Mouse (Mus musculus): ENCODE measurements around the gene Cdcp1. TPM values are rescaled to one million over a fixed set of nuclear protein-coding genes. Genes with fewer than 3 reads are reported as not detected.

Gene Cdcp1
- polyA plus RNA-seq, 1 experiment: 0.65 TPM

- no peak overlapping the region; the same call in 1 of the 2 replicates for H3K27ac ChIP-seq (ENCODE audit: insufficient read depth, low read length)
- no peaks in the 10 kb centered on the region for H3K4me1 ChIP-seq (ENCODE audit: control insufficient read depth, insufficient read depth, low read length)
- H3K4me3 ChIP-seq (ENCODE audit: insufficient read depth, low read length): no peak overlapping the region
- TF ChIP-seq CTCF (IDR thresholded peaks at IDR 0.05; ENCODE audit: extremely low read depth, insufficient read depth, low read length) (no peak), POLR2A (IDR thresholded peaks at IDR 0.05; ENCODE audit: extremely low read depth, insufficient read depth, low read length) (no peak)
Measured at GRCm38 (mm10) chr9:123139887-123140614, 75.8 kb downstream of the Cdcp1 start.

- H3K4me1 ChIP-seq (ENCODE audit: control insufficient read depth, insufficient read depth, low read length): no peaks in the 10 kb centered on the region
- TF ChIP-seq CTCF (IDR thresholded peaks at IDR 0.05; ENCODE audit: extremely low read depth, insufficient read depth, low read length): no peak
- no peak for TF ChIP-seq POLR2A (IDR thresholded peaks at IDR 0.05; ENCODE audit: extremely low read depth, insufficient read depth, low read length)
- H3K27ac ChIP-seq (ENCODE audit: insufficient read depth, low read length): peak overlapping the region; percentile 29; the same call in 1 of the 2 replicates
- H3K4me3 ChIP-seq (ENCODE audit: insufficient read depth, low read length): no peak overlapping the region
Measured at GRCm38 (mm10) chr9:123138891-123139474, 76.9 kb downstream of the Cdcp1 start.

- H3K4me3 ChIP-seq (ENCODE audit: insufficient read depth, low read length): no peak overlapping the region
- H3K27ac ChIP-seq (ENCODE audit: insufficient read depth, low read length): no peak overlapping the region
- no peaks in the 10 kb centered on the region for H3K4me1 ChIP-seq (ENCODE audit: control insufficient read depth, insufficient read depth, low read length)
- TF ChIP-seq POLR2A (IDR thresholded peaks at IDR 0.05; ENCODE audit: extremely low read depth, insufficient read depth, low read length): no peak
- TF ChIP-seq CTCF (IDR thresholded peaks at IDR 0.05; ENCODE audit: extremely low read depth, insufficient read depth, low read length): no peak
Measured at GRCm38 (mm10) chr9:123136953-123137682, 78.7 kb downstream of the Cdcp1 start.

GRCm38 (mm10) chr9:123132994-123133393 lies 82.8 kb downstream of the Cdcp1 start:
- TF ChIP-seq POLR2A (IDR thresholded peaks at IDR 0.05; ENCODE audit: extremely low read depth, insufficient read depth, low read length) (no peak), CTCF (IDR thresholded peaks at IDR 0.05; ENCODE audit: extremely low read depth, insufficient read depth, low read length) (no peak)
- no peak overlapping the region for H3K27ac ChIP-seq (ENCODE audit: insufficient read depth, low read length)

GRCm38 (mm10) chr9:123127663-123128062 lies 88.2 kb downstream of the Cdcp1 start:
- Histone ChIP-seq H3K4me3 (ENCODE audit: insufficient read depth, low read length) (no peak overlapping the region), H3K27ac (ENCODE audit: insufficient read depth, low read length) (no peak overlapping the region)
- TF ChIP-seq CTCF (IDR thresholded peaks at IDR 0.05; ENCODE audit: extremely low read depth, insufficient read depth, low read length) (no peak), POLR2A (IDR thresholded peaks at IDR 0.05; ENCODE audit: extremely low read depth, insufficient read depth, low read length) (no peak)

More at GRCm38 (mm10) chr9:123132994-123133393, 82.8 kb downstream of the Cdcp1 start:
- Histone ChIP-seq H3K4me1 (ENCODE audit: control insufficient read depth, insufficient read depth, low read length) (no peaks in the 10 kb centered on the region), H3K4me3 (ENCODE audit: insufficient read depth, low read length) (no peak overlapping the region)

GRCm38 (mm10) chr9:123124413-123124981 lies 91.3 kb downstream of the Cdcp1 start:
- Histone ChIP-seq H3K27ac (ENCODE audit: insufficient read depth, low read length) (no peak overlapping the region), H3K4me1 (ENCODE audit: control insufficient read depth, insufficient read depth, low read length) (no peaks in the 10 kb centered on the region; the same call in 1 of the 2 replicates), H3K4me3 (ENCODE audit: insufficient read depth, low read length) (no peak overlapping the region)
- TF ChIP-seq POLR2A (IDR thresholded peaks at IDR 0.05; ENCODE audit: extremely low read depth, insufficient read depth, low read length) (no peak), CTCF (IDR thresholded peaks at IDR 0.05; ENCODE audit: extremely low read depth, insufficient read depth, low read length) (no peak)

More at GRCm38 (mm10) chr9:123127663-123128062, 88.2 kb downstream of the Cdcp1 start:
- no peaks in the 10 kb centered on the region; the same call in 1 of the 2 replicates for H3K4me1 ChIP-seq (ENCODE audit: control insufficient read depth, insufficient read depth, low read length)

- TF ChIP-seq CTCF (IDR thresholded peaks at IDR 0.05; ENCODE audit: extremely low read depth, insufficient read depth, low read length) (peak; percentile 66), POLR2A (IDR thresholded peaks at IDR 0.05; ENCODE audit: extremely low read depth, insufficient read depth, low read length) (no peak)
- Histone ChIP-seq H3K27ac (ENCODE audit: insufficient read depth, low read length) (no peak overlapping the region), H3K4me3 (ENCODE audit: insufficient read depth, low read length) (no peak overlapping the region), H3K4me1 (ENCODE audit: control insufficient read depth, insufficient read depth, low read length) (no peaks in the 10 kb centered on the region; the same call in 1 of the 2 replicates)
Measured at GRCm38 (mm10) chr9:123123571-123124412, 92.0 kb downstream of the Cdcp1 start.

GRCm38 (mm10) chr9:123123017-123123416 lies 92.8 kb downstream of the Cdcp1 start:
- TF ChIP-seq POLR2A (IDR thresholded peaks at IDR 0.05; ENCODE audit: extremely low read depth, insufficient read depth, low read length) (no peak), CTCF (IDR thresholded peaks at IDR 0.05; ENCODE audit: extremely low read depth, insufficient read depth, low read length) (no peak)
- H3K4me3 ChIP-seq (ENCODE audit: insufficient read depth, low read length): no peak overlapping the region
- H3K27ac ChIP-seq (ENCODE audit: insufficient read depth, low read length): no peak overlapping the region
- no peaks in the 10 kb centered on the region; the same call in 1 of the 2 replicates for H3K4me1 ChIP-seq (ENCODE audit: control insufficient read depth, insufficient read depth, low read length)

Other genes starting within 250 kb of the Cdcp1 start
- 38.5 and 38.7 TPM in 2 replicates for gene Tmem42, start 194.7 kb downstream of the Cdcp1 start, polyA plus RNA-seq (2012; rRNA removed)
- gene Tgm4, start 181.3 kb downstream of the Cdcp1 start, polyA plus RNA-seq (2012; rRNA removed): 0.86 and 0.93 TPM in 2 replicates
- gene Zdhhc3, start 102.8 kb downstream of the Cdcp1 start, polyA plus RNA-seq (2012; rRNA removed): 73.6 and 75.1 TPM in 2 replicates
- gene Exosc7, start 102.8 kb downstream of the Cdcp1 start, polyA plus RNA-seq (2012; rRNA removed): 60.8 and 65.1 TPM in 2 replicates
- 4.0 and 4.5 TPM in 2 replicates for gene Clec3b, start 65.1 kb downstream of the Cdcp1 start, polyA plus RNA-seq (2012; rRNA removed)
- 44.8 and 53.4 TPM in 2 replicates for gene Tmem158, start 44.7 kb upstream of the Cdcp1 start, polyA plus RNA-seq (2012; rRNA removed)
- 1,836 and 4,688 TPM in 2 replicates for gene Lars2, start 150.9 kb upstream of the Cdcp1 start, polyA plus RNA-seq (2012; rRNA removed)